Mouse (Mus musculus): ENCODE results near the gene Bcas3. TPM values are rescaled to one million over a fixed set of nuclear protein-coding genes. Genes with fewer than 3 reads are reported as not detected.
"Not testable (repeated sequence)": the region's sequence is repeated elsewhere in the genome, so short reads cannot be mapped to it uniquely, and the experiment has no call there.

Bcas3 gene
- polyA plus RNA-seq, 3 experiments from 2014 or later = 25.6 to 48.7 (median 33.9) TPM

- ATAC-seq = no peak
Measured at GRCm38 (mm10) chr11:85713814-85714208, 360.8 kb downstream of the Bcas3 start.

DNA sequence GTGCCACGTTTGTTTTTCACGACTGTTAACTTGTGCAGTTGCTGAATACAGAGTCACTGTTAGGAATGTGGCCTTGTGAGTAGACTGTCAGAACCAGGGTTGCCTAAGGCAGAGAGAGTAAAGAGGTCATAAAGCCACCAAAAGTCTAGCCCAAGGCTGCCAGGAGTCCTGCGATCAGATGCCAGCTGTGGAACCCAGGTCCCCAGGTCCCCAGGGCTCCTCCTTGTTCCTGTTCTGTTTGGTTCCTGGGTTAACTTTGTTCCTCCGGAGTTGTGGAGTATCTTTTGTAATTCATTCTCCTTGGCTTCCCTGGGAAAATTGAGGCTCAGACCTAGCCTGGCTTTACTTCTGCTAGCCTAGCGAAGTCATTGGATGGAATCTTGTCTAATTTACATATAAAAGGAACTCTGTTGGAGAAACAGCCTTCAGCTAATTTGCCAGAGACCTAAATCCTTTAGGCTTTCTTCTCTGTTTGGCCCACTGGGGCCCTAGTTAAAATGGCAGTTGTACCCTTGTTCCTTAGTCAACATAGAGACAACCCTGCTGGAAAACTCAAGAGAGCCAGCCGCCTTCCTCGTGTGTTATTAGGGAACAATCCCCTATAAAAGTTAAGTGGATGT is 361.5 kb downstream of the Bcas3 start:
- ATAC-seq = no peak

- ATAC-seq = not testable (repeated sequence)
Measured at GRCm38 (mm10) chr11:85716730-85717129, 363.8 kb downstream of the Bcas3 start.

DNA sequence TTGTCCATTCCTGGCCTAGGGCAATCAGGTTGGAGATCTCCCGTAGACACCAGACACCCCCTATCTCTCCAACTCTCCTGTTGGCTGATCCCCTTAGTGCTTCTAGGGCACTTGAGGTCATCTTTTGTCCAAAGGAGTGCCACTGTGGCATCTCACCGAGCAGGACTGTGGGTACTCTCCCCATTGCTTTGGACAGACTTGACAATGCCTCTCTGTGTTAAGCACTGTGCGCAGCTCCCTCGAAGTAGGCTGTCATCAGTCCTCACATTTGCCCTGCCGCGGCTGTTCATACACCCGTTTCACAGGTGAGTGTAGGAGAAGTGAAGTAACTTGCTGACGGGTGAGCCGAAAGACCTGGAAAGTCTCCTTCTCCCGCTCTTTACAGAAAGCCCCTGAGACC is 366.1 kb downstream of the Bcas3 start:
- no peak for ATAC-seq

GRCm38 (mm10) chr11:85719766-85720165 is 366.8 kb downstream of the Bcas3 start:
- ATAC-seq = no peak

GRCm38 (mm10) chr11:85720269-85720773 is 367.4 kb downstream of the Bcas3 start:
- no peak for ATAC-seq

- ATAC-seq = no peak
Measured at GRCm38 (mm10) chr11:85721986-85722385, 369.0 kb downstream of the Bcas3 start.

GRCm38 (mm10) chr11:85724159-85724558 is 371.2 kb downstream of the Bcas3 start:
- no peak for ATAC-seq

- no peak for ATAC-seq
Measured at GRCm38 (mm10) chr11:85729725-85730124, 376.8 kb downstream of the Bcas3 start.

DNA sequence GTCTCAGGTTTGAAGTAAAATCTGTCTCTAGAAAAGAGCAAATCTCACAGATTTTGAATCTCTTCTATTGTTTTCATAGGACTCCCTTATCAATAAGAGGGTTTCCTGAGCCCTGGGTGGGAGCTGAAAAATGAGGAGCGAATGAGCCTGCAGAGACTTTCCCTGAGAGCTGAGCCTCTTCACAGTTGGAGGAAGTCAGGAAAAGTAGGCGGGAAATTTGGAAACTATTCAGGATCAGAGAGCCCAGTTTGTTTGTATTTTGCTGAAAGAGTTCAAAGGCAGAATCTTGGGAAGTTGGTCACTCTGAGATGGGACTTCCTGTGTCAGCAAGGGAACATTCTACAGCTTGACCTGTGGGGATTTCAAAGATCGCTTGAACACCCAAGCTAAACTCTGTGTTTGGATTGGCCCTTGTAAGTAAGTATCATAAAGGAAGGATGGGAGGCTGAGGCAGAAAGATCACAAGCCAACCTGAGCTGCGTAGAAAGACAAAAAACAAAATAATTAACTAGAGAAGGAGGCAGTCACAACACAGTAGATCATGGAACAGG is 379.6 kb downstream of the Bcas3 start:
- no peak for ATAC-seq

DNA sequence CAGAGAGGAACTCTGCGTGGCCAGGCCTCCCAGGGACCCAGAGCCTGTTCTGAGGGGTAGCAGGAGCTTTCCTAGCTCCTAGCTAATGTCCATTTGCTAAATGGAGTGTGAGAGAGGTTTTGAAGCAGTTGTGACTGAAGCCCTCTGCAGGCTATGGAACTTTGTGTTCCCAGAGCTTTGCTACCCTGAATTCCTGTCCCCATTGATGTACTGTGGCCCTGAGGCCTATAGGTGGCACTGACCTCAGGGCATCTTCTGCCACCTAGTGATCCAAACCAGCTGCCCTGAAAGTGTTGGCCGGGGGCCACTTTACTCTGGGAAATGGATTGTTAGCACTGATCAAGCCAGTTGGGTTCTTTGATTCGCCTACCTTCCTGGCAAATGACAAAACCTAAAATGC is 380.6 kb downstream of the Bcas3 start:
- ATAC-seq = no peak

- no peak for ATAC-seq
Measured at GRCm38 (mm10) chr11:85734317-85735211, 381.6 kb downstream of the Bcas3 start.

DNA sequence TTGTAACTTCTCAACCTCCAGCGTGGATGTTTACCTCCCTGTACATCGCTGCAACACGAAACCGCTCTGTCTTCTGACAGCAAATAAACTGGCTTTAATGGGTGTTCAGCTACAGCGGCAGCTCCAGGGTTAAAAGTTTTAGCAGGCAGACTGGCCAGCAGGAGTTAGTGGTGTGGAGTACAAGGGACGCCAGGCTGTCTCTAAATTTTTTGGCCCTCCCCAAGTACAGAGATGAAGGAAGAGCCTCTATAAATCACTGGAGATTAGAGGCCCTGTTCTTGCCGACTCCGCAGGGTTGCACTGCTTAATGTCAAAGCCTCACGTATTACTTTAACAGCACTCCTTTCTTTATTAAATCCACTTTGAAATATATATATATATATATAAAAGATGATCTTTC is 384.3 kb downstream of the Bcas3 start:
- no peak for ATAC-seq

- no peak for ATAC-seq
Measured at GRCm38 (mm10) chr11:85737893-85738292, 384.9 kb downstream of the Bcas3 start.

GRCm38 (mm10) chr11:85738585-85738984 is 385.6 kb downstream of the Bcas3 start:
- no peak for ATAC-seq

DNA sequence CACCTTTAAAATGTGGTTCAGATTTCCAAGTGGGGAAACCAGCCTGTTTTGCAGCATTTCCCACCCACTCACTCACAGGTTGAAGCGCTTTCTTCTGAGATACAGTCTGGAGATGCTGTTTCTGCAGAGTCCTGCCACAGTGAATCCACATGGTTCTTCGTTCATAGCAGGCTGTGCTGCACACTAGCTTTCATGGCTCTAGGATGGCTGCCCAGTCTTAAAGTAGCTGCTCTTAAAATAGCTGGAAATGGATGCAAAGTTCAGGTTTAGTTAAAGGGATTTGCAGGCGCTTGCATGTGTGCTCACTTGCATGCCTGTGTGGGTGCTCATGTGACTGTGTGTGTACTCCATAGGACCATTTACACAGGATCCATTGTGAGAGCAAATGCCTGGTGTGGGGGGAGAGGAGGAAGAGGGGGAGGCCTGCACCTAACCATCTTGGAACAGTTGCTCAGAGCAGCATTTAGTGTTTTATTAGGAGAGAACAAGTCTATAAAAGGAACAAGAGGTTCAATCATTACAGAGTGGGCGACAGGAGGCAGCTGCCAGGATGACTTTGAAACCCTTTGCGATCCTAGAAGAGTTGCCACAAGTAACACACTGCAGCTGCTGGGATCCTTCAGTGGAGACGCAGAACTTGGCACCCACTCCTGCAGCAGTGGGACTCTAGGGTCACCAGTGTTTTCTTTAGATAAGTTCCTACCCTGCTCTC is 386.5 kb downstream of the Bcas3 start:
- ATAC-seq = no peak

GRCm38 (mm10) chr11:85746373-85746772 is 393.4 kb downstream of the Bcas3 start:
- ATAC-seq = no peak

- ATAC-seq = no peak
Measured at GRCm38 (mm10) chr11:85748891-85749290, 395.9 kb downstream of the Bcas3 start.

DNA sequence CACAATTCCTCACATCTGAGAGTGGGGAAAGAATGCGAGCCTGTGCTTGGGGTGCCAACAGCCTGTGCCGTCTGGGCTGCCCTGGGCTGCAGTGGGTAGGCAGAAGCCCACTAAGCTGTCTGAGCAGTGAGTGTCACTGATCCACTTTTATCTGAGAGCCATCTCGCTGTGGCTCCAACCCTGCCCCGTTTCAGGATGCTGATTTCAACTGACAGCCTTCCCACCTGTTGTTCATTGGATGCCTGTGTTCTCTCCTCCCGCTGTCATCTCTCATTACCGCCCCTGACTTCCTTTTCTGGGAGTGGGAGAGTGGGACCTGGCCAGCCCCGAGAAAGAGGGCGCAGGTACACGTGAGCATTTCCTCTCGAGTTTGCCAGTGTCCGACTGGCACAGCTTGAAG is 398.2 kb downstream of the Bcas3 start:
- no peak for ATAC-seq

- ATAC-seq = no peak
Measured at GRCm38 (mm10) chr11:85754631-85755502, 401.9 kb downstream of the Bcas3 start.

DNA sequence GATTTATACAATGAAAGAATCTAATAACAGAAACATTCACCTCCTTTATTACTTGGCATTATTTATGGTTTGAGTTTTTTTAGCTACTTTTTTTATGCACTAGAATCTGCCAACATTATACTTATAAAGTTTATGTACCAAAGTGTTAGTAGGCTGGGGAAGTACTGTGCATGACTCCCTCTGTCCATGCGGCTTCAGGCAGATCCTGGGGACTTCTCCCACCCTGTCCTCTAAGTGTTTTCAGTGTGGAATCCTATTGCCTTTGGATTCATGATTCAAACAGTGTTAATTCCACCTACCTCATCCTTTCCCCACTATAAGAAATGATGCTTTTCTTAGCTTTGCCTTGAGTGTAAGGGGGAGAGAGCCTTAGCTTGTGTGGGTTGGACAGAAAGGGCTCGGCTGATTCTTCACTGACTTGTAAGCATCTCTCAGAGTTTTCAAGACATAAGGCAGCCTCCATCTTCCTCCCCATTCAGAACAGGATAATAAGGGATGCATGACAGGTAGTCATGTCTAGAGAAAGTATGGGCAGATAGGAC is 402.6 kb downstream of the Bcas3 start:
- ATAC-seq = no peak

GRCm38 (mm10) chr11:85758891-85759290 is 405.9 kb downstream of the Bcas3 start:
- no peak for ATAC-seq
